Mouse (Mus musculus) heart, embryonic 12.5 days (tissue): Measurements from ENCODE around the gene Gm28539. TPM values are rescaled to one million over a fixed set of nuclear protein-coding genes. Genes with fewer than 3 reads are reported as not detected.

Experiments
- ATAC-seq: fragments of 200-750 bp; cut with Nextera tagmentation; 2 replicates; pipeline ENCODE4 v1.8.0; 2017; ENCODE audit warnings: moderate TSS enrichment, moderate library complexity; ENCODE audit not compliant: insufficient number of reproducible peaks, low FRiP score
- H3K27ac ChIP-seq: fragments of 300-500 bp; sonication (generic); 2 replicates; pipeline ENCODE4 v1.5.1; 2016; ENCODE audit warnings: mild to moderate bottlenecking, moderate library complexity; ENCODE audit not compliant: poor library complexity, severe bottlenecking
- H3K27me3 ChIP-seq: fragments of 300-500 bp; sonication (generic); replicated peaks from 2 replicates; pipeline ENCODE4 v1.6.1; 2016; ENCODE audit warnings: mild to moderate bottlenecking, moderate library complexity
- H3K36me3 ChIP-seq: fragments of 300-500 bp; sonication (generic); 2 replicates; pipeline ENCODE4 v1.6.1; 2016; ENCODE audit warnings: mild to moderate bottlenecking, moderate library complexity
- H3K4me1 ChIP-seq: fragments of 300-500 bp; sonication (generic); replicated peaks from 2 replicates; pipeline ENCODE4 v1.6.1; 2016; ENCODE audit warnings: mild to moderate bottlenecking
- H3K4me2 ChIP-seq: fragments of 300-500 bp; sonication (generic); 2 replicates; pipeline ENCODE4 v1.6.1; 2016; ENCODE audit warnings: mild to moderate bottlenecking, moderate library complexity
- H3K4me3 ChIP-seq: fragments of 300-500 bp; sonication (generic); 2 replicates; pipeline ENCODE4 v1.5.1; 2016; ENCODE audit warnings: mild to moderate bottlenecking
- H3K9ac ChIP-seq: fragments of 300-500 bp; sonication (generic); 2 replicates; pipeline ENCODE4 v1.6.1; 2016; ENCODE audit warnings: mild to moderate bottlenecking, moderate library complexity
- H3K9me3 ChIP-seq: fragments of 300-500 bp; sonication (generic); replicated peaks from 2 replicates; pipeline ENCODE4 v1.6.1; 2016; ENCODE audit warnings: mild to moderate bottlenecking, moderate library complexity
- WGBS: fragments of 180-500 bp; shearing (Covaris S2); methylation state at CpG from one replicate; pipeline ENCODE4 v1.1.7; 2016; 5-methylcytosine and 5-hydroxymethylcytosine counted together
- polyA plus RNA-seq: library from polyadenylated mRNA; unstranded; fragments of >200 nt; fragmentation: Nextera tagmentation; extraction: Ambion mirVana; gene quantifications from 2 replicates; pipeline ENCODE4 v1.2.1, GENCODE M21; 2016

Gm28539 gene
- polyA plus RNA-seq, 1 experiment from 2014 or later, result not detected

DNA sequence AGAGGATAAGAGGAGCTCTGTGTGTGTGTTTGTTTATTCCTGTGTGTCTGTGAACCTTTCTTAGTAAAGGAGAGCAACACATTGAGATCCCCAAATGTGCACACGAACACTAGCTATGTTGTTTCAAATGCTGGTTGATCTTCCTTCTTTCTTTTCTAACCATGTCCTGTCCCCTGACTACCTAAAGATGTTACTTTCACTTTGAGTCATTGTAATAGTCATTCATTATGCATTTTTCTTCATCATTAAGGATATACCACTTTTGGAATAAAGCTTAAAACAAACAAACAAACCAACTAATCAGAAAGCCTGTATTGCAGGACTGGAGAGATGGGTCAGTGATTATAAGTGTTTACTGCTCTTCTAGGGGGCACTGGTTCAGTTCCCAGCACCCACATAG is 69.3 kb downstream of the Gm28539 start:
- Histone ChIP-seq H3K9me3 (no peaks in the 10 kb centered on the region), H3K27me3 (no peaks in the 10 kb centered on the region), H3K9ac (no peak overlapping the region), H3K27ac (no peak overlapping the region), H3K4me3 (no peak overlapping the region), H3K4me2 (no peak overlapping the region), H3K4me1 (no peaks in the 10 kb centered on the region), H3K36me3 (peaks cover 60% of the 10 kb centered on the region)
- WGBS, result 84% methylated on average over 1 of the region's 1 CpGs
- ATAC-seq, result no peak

DNA sequence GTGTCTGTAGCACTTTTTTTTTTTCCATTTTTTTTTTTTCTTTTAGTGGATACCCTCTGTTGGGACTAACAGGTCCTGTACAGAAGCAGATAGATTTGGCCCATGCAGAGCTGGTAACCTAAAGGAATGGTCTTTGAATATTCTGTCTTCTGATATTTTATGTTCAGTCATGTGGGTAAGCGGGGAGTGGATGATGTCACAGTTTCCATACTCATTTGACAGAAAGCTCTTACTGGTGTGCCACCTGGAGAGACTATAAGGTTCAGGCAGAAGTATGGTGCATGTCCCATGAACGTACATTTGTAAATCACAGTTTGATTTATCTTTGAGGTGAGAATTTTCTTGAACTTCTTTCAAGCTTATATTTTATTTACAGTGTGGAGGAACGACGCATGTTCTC is 79.7 kb downstream of the Gm28539 start:
- no peak for ATAC-seq
- 90% methylated on average over 4 of the region's 4 CpGs for WGBS
- Histone ChIP-seq H3K27ac (no peak overlapping the region), H3K4me1 (no peaks in the 10 kb centered on the region), H3K4me2 (no peak overlapping the region), H3K27me3 (no peaks in the 10 kb centered on the region), H3K36me3 (peaks cover 75% of the 10 kb centered on the region), H3K9ac (no peak overlapping the region), H3K9me3 (no peaks in the 10 kb centered on the region), H3K4me3 (no peak overlapping the region)

DNA sequence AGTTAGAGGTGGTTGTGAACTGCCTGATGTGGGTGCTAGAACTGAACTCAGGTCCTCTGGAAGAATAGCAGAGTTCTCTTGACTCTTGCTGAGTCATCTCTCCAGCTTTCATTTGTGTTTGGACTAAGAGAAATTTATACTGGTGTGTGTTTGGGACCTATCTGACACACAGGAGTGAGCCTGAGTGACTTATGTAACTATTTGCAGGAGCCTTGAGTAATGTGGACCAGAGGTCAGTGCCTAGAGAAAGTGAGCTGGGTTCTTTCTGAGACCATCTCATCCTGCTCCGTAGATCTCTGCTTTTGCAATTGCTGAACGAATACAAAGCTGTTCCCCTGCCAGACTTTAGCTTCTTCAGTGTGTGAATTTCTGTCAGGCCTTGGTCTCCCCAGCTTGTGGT is 85.4 kb downstream of the Gm28539 start:
- whole genome bisulfite sequencing, result 91% methylated on average over 2 of the region's 2 CpGs
- Histone ChIP-seq H3K27me3 (no peaks in the 10 kb centered on the region), H3K4me1 (no peaks in the 10 kb centered on the region), H3K27ac (no peak overlapping the region), H3K9ac (no peak overlapping the region), H3K9me3 (no peaks in the 10 kb centered on the region), H3K36me3 (peaks cover 92% of the 10 kb centered on the region), H3K4me2 (no peak overlapping the region), H3K4me3 (no peak overlapping the region)
- no peak for ATAC-seq

DNA sequence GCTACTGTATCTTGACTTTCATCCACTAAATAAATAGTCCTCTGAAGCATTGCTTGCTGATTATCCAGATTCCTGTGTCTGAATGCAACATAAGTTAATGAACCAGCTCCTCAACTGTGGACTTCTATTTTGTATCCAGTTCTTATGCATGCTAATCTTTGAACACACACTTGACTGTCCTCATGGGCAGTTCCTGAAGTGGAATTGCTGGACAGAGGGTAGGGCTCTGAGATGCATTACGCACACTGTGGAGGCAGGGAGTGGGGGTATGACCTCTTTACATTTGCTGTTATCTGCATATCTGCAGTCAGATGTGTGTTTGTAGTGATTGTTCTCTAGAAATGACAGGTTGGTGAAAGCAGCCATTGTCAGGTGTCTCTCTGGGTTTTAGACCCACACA is 91.6 kb downstream of the Gm28539 start:
- no peak overlapping the region for H3K27ac ChIP-seq
- WGBS, result 98% methylated on average over 1 of the region's 1 CpGs
- no peak overlapping the region for H3K4me3 ChIP-seq
- H3K9ac ChIP-seq, result no peak overlapping the region
- H3K36me3 ChIP-seq, result peaks cover 70% of the 10 kb centered on the region
- 0 out of 2 replicates have a peak, but pooled peaks cover 2% of the 10 kb centered on the region for H3K9me3 ChIP-seq
- no peaks in the 10 kb centered on the region for H3K4me1 ChIP-seq
- ATAC-seq, result no peak
- H3K4me2 ChIP-seq, result no peak overlapping the region
- H3K27me3 ChIP-seq, result no peaks in the 10 kb centered on the region

DNA sequence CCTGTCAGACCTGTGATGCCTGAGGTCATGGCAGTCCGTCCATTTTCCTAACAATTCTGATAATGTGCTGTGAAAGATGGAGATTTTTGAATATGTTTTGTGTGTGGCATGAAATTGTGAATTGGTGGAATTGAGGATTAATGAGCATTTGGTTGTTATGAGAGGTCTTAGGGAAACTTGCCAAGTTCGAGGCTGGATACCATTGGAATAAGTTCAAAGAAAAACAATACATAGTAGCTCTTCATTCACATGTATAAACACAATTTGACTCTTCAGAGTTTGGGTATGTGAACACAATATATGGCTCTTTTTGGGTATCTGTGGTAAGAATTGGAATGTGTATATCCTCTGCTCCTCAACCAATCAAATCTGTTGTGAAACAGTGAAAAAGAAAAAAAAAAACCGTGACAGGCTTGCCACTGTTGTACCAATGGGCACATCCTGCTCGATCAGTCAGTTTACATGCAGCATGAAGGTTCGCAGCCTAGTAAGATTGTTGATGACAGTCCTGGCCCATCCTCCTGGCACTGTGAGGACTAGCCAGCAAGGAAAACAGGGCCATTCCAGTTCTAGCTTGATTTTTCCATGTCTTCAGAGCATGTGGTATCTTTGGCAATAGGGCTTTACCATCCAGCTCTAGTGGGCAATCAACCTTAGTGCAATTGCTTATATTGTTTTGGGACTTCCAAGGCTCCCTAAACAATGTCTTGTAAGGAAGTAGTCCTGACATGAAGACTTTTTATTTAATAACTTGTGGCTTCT is 102.1 kb downstream of the Gm28539 start:
- 90% methylated on average over 5 of the region's 5 CpGs for WGBS
- no peak overlapping the region for H3K9ac ChIP-seq
- H3K36me3 ChIP-seq, result peaks cover 55% of the 10 kb centered on the region
- no peaks in the 10 kb centered on the region for H3K9me3 ChIP-seq
- H3K4me1 ChIP-seq, result no peaks in the 10 kb centered on the region
- no peak overlapping the region for H3K4me3 ChIP-seq
- no peaks in the 10 kb centered on the region for H3K27me3 ChIP-seq
- ATAC-seq, result no peak
- no peak overlapping the region for H3K4me2 ChIP-seq
- no peak overlapping the region for H3K27ac ChIP-seq

DNA sequence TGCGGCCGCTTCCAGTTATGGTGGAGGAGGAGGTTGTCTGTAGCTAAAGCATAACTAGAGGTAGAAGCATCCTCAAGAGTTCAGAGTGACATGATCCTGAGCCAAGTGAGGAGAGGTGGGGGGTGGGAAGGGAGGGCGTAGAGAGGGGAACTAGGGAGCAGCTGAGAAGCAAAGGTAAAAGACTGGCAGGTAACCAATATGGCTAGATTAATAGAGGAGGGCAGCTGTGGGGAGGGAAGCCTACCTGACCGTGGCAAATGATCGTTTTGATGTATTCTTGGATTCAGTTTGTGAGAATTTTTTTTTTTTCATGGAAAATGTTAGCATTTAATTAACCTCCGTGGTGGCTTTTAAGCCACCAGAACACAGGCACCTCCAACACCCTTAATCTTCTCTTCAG is 107.5 kb downstream of the Gm28539 start:
- ATAC-seq, result no peak
- H3K27me3 ChIP-seq, result no peaks in the 10 kb centered on the region
- 91% methylated on average over 6 of the region's 6 CpGs for WGBS
- H3K4me3 ChIP-seq, result no peak overlapping the region
- H3K4me2 ChIP-seq, result no peak overlapping the region
- H3K4me1 ChIP-seq, result no peaks in the 10 kb centered on the region
- no peak overlapping the region for H3K9ac ChIP-seq
- H3K27ac ChIP-seq, result no peak overlapping the region
- peaks cover 56% of the 10 kb centered on the region for H3K36me3 ChIP-seq
- no peaks in the 10 kb centered on the region for H3K9me3 ChIP-seq

DNA sequence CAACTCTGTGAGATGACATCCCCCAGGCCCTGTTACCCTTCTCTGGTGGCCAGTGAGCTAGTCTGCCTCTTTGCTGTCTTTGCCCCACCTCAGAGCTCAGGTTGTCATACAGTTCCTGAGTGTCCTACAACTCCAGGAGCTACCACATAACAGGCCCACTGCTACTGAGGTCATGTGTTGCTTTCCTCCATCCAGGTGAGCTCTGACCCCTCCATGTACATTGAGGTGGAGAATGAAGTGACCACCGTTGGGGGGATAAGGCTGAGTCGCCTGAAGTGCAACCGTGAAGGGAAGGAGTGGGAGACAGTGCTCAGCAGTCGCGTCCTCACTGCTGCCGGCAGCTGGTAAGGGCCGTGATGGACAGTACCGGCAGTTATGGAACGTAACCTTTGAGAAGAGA is 112.6 kb downstream of the Gm28539 start:
- Histone ChIP-seq H3K4me2 (no peak overlapping the region), H3K4me3 (no peak overlapping the region), H3K9me3 (no peaks in the 10 kb centered on the region), H3K9ac (no peak overlapping the region), H3K27ac (no peak overlapping the region), H3K27me3 (no peaks in the 10 kb centered on the region), H3K4me1 (no peaks in the 10 kb centered on the region), H3K36me3 (peaks cover 87% of the 10 kb centered on the region)
- WGBS, result 93% methylated on average over 9 of the region's 9 CpGs
- no peak for ATAC-seq

DNA sequence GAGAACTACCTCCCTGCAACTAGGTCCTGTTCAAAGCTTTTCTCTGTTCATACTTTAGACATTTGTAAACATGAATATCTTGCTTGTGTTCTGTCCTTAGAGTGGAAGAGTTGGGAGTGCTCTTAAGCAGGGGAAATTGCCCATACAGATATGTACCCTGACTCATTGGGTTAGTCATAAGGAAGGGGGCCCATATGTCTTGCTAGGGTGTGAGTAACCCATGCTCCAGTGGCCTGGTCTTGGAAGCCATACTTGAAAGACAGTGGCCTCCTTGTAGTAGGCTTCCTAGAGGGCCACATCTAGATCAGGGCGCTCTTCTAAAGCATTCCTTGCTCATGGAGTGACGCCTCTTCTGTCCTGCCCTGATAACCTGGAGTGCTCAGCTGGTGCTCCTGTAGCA is 114.0 kb downstream of the Gm28539 start:
- 84% methylated on average over 2 of the region's 2 CpGs for WGBS
- Histone ChIP-seq H3K4me1 (no peaks in the 10 kb centered on the region), H3K27me3 (no peaks in the 10 kb centered on the region), H3K36me3 (peaks cover 92% of the 10 kb centered on the region), H3K4me2 (no peak overlapping the region), H3K27ac (no peak overlapping the region), H3K4me3 (no peak overlapping the region), H3K9me3 (no peaks in the 10 kb centered on the region), H3K9ac (no peak overlapping the region)
- ATAC-seq, result no peak

DNA sequence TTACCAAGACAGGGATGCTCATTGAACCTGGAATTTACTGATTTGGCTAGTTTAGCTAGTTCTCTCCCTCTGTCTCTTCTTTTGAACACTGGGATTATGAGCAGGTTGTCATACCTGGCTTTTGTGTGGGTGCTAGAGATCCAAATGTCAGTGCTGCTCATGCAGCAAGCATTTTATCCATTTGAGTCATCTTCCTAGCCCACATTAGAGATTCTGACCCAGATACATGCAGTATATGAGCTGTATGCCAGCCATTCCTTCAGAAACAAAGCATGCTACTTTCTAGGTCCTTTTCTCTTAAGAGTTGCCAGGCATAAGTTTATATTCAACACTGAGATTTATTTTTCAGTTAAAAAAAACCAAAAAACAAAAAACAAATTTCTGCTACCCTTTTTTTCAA is 116.4 kb downstream of the Gm28539 start:
- Histone ChIP-seq H3K4me2 (no peak overlapping the region), H3K4me3 (no peak overlapping the region), H3K27ac (no peak overlapping the region), H3K36me3 (peaks cover 91% of the 10 kb centered on the region), H3K4me1 (no peaks in the 10 kb centered on the region), H3K27me3 (no peaks in the 10 kb centered on the region), H3K9me3 (no peaks in the 10 kb centered on the region), H3K9ac (no peak overlapping the region)
- ATAC-seq, result no peak

DNA sequence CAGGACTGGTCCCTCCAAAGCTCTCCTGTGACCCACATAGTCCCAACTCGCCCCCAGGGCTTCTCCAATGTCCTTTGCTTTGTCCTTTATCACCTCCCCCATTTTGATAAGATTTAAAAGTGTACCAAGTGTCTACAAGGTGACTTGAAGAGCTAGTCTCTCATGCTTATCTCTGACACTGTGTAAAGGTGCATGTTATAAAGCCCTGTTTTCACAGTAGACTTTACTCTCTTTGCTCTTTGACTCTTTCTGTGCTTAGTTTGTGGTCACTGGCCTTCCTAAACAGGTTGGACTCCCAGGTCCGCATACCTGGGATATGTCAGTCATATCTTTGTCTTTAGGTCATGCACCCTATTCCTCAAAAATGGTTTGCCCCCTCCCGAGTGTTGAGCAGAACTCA is 118.7 kb downstream of the Gm28539 start:
- Histone ChIP-seq H3K4me1 (no peaks in the 10 kb centered on the region), H3K9ac (no peak overlapping the region), H3K9me3 (peaks cover 3% of the 10 kb centered on the region; the same call in 1 of the 2 replicates), H3K4me2 (no peak overlapping the region), H3K27ac (no peak overlapping the region), H3K4me3 (no peak overlapping the region), H3K36me3 (peaks cover 75% of the 10 kb centered on the region), H3K27me3 (no peaks in the 10 kb centered on the region)
- no peak for ATAC-seq
- WGBS, result 65% methylated on average over 3 of the region's 3 CpGs

DNA sequence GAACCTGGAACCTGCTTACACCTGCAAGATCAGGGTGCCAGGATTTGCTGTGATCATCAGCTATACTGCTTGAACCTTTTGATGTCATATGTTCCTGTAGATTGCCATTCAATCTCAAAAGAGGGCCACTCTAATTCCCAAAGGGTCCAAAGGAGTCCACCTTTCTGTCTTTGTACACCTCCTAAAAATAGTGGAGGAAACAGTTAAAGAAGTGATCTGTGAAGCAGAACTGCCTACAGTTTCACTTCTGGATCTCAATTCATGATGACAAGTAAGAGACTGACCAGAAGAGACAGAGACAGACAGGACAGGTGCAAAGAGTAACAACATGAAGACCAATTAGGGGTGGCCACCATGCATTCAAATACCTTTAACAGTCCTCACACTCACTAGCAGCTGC is 127.1 kb downstream of the Gm28539 start:
- Histone ChIP-seq H3K27ac (no peak overlapping the region), H3K9ac (no peak overlapping the region), H3K4me3 (no peak overlapping the region), H3K4me2 (no peak overlapping the region), H3K9me3 (peaks cover 16% of the 10 kb centered on the region), H3K36me3 (peaks cover 65% of the 10 kb centered on the region), H3K27me3 (no peaks in the 10 kb centered on the region), H3K4me1 (no peaks in the 10 kb centered on the region)
- no peak for ATAC-seq
